9 mouse cellular contexts compared by ENCODE assay signal in the genomic region with DNA sequence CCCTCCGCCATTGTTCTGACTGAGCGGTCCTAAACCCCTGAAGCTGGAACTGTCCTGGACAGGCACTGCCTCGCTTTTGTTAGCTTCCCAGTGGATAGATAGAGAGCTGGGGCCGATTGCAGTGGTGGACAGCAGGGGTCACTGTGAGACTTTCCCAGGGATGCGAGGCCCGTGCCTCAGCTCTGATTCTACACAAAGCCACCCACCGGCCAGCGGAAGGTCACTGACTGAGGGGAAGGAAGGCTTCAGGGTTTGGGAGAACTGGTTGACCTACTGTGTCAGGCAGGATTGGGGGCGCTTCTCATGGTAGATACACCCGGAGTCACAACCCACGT. TPM values are rescaled to one million over a fixed set of nuclear protein-coding genes. Genes with fewer than 3 reads are reported as not detected.
DNase-seq lines count a peak whose midpoint lies in the region; ATAC-seq and TF ChIP-seq lines count a peak whose summit lies in the region.
"Had no signal": no experiment of that assay in that cellular context is flagged by ENCODE, and none has a peak within 500 bp of the region (broad histone marks: within the 10 kb centered on the region; RNA-seq: fewer than 3 reads in every experiment).

No protein-coding gene starts in this region.

- H3K4me1 ChIP-seq in liver, embryonic 12.5 days: peaks cover 7% of the 10 kb centered on the region
- no peaks in the 10 kb centered on the region for H3K4me1 ChIP-seq in heart, embryonic 16.5 days (ENCODE audit: control insufficient read depth, insufficient read depth, low read length)

- H3K27ac ChIP-seq in liver, embryonic 12.5 days: no peak overlapping the region
- H3K27ac ChIP-seq in heart, embryonic 16.5 days (ENCODE audit: low read length): no peak overlapping the region
- no peak overlapping the region for H3K27ac ChIP-seq in layer of hippocampus, adult 2 months

- no peaks in the 10 kb centered on the region for H3K9me3 ChIP-seq in liver, embryonic 12.5 days (replicated peaks)
- no peaks in the 10 kb centered on the region for H3K9me3 ChIP-seq in heart, embryonic 16.5 days (replicated peaks; ENCODE audit: control insufficient read depth, low read length)
- H3K9me3 ChIP-seq: megakaryocyte, embryonic 14.5 days had no signal

- H3K9ac ChIP-seq in liver, embryonic 12.5 days: no peak overlapping the region
- H3K9ac ChIP-seq in heart, embryonic 16.5 days (ENCODE audit: low read length): no peak overlapping the region

- ATAC-seq in liver, embryonic 12.5 days: no peak
- ATAC-seq in heart, embryonic 16.5 days (replicated peaks; ENCODE audit: extremely low read depth, insufficient read depth, low FRiP score): peak; percentile 65

- no peak overlapping the region for H3K4me3 ChIP-seq in liver, embryonic 12.5 days
- H3K4me3 ChIP-seq in heart, embryonic 16.5 days (ENCODE audit: low read length): no peak overlapping the region
- no peak overlapping the region for H3K4me3 ChIP-seq in layer of hippocampus, adult 2 months
- H3K4me3 ChIP-seq: megakaryocyte, embryonic 14.5 days had no signal

- 76% methylated on average over 11 of the region's 11 CpGs for WGBS in liver, embryonic 12.5 days (ENCODE audit: insufficient replicate concordance)
- WGBS in heart, embryonic 16.5 days: 48% methylated on average over 11 of the region's 11 CpGs

- no peaks in the 10 kb centered on the region for H3K27me3 ChIP-seq in liver, embryonic 12.5 days (replicated peaks)
- H3K27me3 ChIP-seq in heart, embryonic 16.5 days (ENCODE audit: control insufficient read depth, insufficient read depth, low read length): no peaks in the 10 kb centered on the region
- H3K27me3 ChIP-seq: megakaryocyte, embryonic 14.5 days had no signal

- DNase-seq in liver (peak; percentile 37), adipocyte (ENCODE audit: low spot score) (no peak)
- peak; percentile 49 for DNase-seq in embryo, embryonic 11.5 days (ENCODE audit: low read depth, low spot score)
- peak; percentile 36 to 59 for DNase-seq in layer of hippocampus, adult 2 months (ENCODE audit: low spot score in 2 of 2)
- peak; percentile 56 to 63 for DNase-seq in lung, postnatal 4 days
- DNase-seq in right cerebral cortex, postnatal 4 days: peak; percentile 75

- peak; percentile 88 for TF ChIP-seq CTCF in layer of hippocampus, adult 2 months (conservative IDR thresholded peaks at IDR 0.05)

- peaks cover 97% of the 10 kb centered on the region for H3K36me3 ChIP-seq in liver, embryonic 12.5 days
- peaks cover 17% of the 10 kb centered on the region for H3K36me3 ChIP-seq in heart, embryonic 16.5 days (ENCODE audit: control insufficient read depth, insufficient read depth)

- H3K4me2 ChIP-seq in liver, embryonic 12.5 days: no peak overlapping the region
- H3K4me2 ChIP-seq in heart, embryonic 16.5 days (ENCODE audit: low read depth, low read length): no peak overlapping the region

RNA-seq across cellular contexts. Expression of a gene that starts 29.8 kb away (rescaled TPM):
- polyA plus RNA-seq in liver, embryonic 12.5 days (2016; fragmentation: Nextera tagmentation; extraction: Ambion mirVana): 24.4 and 30.2 TPM in 2 replicates
- 12.8 and 14.6 TPM in 2 replicates for polyA plus RNA-seq in heart, embryonic 16.5 days (2015; fragmentation: Nextera tagmentation; extraction: Ambion mirVana)
- 10 to 100 TPM; 18.9 to 23.3 TPM for total RNA-seq in layer of hippocampus, adult 2 months (2021)
